Mouse (Mus musculus): ENCODE data around the gene Gm18596.
"Not testable (repeated sequence)": the region's sequence is repeated elsewhere in the genome, so short reads cannot be mapped to it uniquely, and the experiment has no call there.

Gm18596 gene

DNA sequence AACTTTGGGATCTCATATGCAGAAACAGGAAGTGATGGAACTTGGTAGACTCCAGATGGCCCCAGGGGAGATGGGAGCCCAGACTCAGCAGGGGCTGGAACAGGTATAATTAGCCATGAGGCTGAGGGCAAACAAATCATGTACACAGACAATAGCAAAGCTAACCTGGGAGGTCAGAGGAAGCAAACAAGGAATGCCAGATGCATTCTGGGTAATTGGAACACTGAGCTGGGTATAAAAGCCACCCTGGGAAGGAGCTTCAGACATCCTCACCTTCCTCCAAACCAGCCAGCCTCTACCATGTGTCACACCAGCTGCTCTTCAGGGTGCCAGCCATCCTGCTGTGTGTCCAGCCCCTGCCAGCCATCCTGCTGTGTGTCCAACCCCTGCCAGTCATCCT, 31.3 kb downstream of the Gm18596 start, which contains the start of gene Gm10024:
Gene Gm10024 (plus strand): TSS at position 301 of the 400 bp plus-strand sequence.
- DNase-seq (ENCODE audit: low read depth, low spot score), result not testable (repeated sequence)

DNA sequence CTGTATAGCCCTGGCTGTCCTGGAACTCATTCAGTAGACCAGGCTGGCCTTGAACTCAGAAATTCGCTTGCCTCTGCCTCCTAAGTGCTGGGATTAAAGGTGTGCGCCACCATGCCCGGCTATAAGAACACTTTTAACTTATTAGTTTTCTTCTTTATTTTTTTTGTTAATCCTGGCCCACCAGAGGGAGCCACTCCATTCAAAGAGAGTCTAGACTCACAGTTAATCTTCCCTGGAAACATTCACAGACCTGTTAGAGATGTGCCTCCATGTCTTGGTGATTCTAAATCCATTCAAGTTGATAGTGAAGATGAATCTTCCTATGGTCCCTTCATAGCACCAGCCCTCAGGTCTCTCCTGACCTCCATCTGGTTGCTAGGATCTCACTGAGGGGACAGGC, 32.6 kb downstream of the Gm18596 start:
- DNase-seq (ENCODE audit: low read depth, low spot score), result peak; percentile 24

DNA sequence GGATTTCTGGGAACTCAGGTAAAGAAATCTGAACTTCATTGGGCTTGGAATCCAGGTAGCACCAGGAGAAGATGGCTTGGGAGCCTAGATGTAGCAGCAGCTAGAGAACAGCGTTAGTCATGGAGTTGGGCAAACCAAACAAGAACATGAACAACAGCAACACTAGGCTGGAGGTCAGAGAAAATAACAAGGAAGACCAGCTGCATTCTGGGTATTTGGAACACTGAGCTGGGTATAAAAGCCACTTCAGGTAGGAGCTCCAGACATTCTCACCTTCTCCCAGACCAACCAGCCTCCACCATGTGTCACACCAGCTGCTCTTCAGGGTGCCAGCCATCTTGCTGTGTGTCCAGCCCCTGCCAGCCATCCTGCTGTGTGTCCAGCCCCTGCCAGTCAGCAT, 36.1 kb downstream of the Gm18596 start, which contains the start of gene Gm10272:
Gene Gm10272 (plus strand): TSS at position 301 of the 400 bp plus-strand sequence.
- no peak for DNase-seq (ENCODE audit: low read depth, low spot score)

- DNase-seq (ENCODE audit: low read depth, low spot score), result no peak
Observed at GRCm38 (mm10) chr10:77697133-77697532, 45.3 kb downstream of the Gm18596 start, which contains the start of gene Gm9508. Gene Gm9508 (minus strand): TSS chr10:77697233.
